9 mouse cellular contexts compared by ENCODE assay signal in genomic region chr9:25592355-25592955, GRCm38 (mm10).
A peak's percentile ranks its signal among the peaks of the same experiment; 100 is the strongest.
DNase-seq lines count a peak whose midpoint lies in the region; ATAC-seq and TF ChIP-seq lines count a peak whose summit lies in the region.
"Had no signal": no experiment of that assay in that cellular context is flagged by ENCODE, and none has a peak within 500 bp of the region (broad histone marks: within the 10 kb centered on the region; RNA-seq: fewer than 3 reads in every experiment).

No protein-coding gene starts in this region.

- H3K4me1 ChIP-seq in forebrain, embryonic 14.5 days (ENCODE audit: control insufficient read depth, insufficient read depth, low read length): no peaks in the 10 kb centered on the region
- H3K4me1 ChIP-seq in forebrain, embryonic 10.5 days: peaks cover 18% of the 10 kb centered on the region
- H3K4me1 ChIP-seq in MEL (ENCODE audit: control insufficient read depth in 1 of 2, insufficient read depth in 2 of 2, low read length in 2 of 2): peaks cover 0 to 11% of the 10 kb centered on the region in 2 experiments; a peak in 3 of 4 replicates
- 0 out of 2 replicates have a peak, but pooled peaks cover 5% of the 10 kb centered on the region for H3K4me1 ChIP-seq in hindbrain, embryonic 13.5 days (replicated peaks)
- H3K4me1 ChIP-seq in liver, embryonic 13.5 days (replicated peaks): peaks cover 17% of the 10 kb centered on the region

- no peak for TF ChIP-seq RAD21 in MEL (IDR thresholded peaks at IDR 0.05; ENCODE audit: low read depth, low read length)

- no peak for TF ChIP-seq CTCF in MEL (IDR thresholded peaks at IDR 0.05 in 2 of 3, conservative IDR thresholded peaks at IDR 0.05 in 1 of 3; ENCODE audit: control insufficient read depth in 1 of 3, insufficient read depth in 1 of 3, low read depth in 2 of 3, low read length in 3 of 3, poor library complexity in 1 of 3, severe bottlenecking in 1 of 3)

- H3K27ac ChIP-seq in forebrain, embryonic 14.5 days (ENCODE audit: low read depth, low read length): no peak overlapping the region
- no peak overlapping the region for H3K27ac ChIP-seq in forebrain, embryonic 10.5 days
- no peak overlapping the region for H3K27ac ChIP-seq in MEL (ENCODE audit: control insufficient read depth, low read depth, low read length)
- H3K27ac ChIP-seq in hindbrain, embryonic 13.5 days: no peak overlapping the region
- H3K27ac ChIP-seq in liver, embryonic 13.5 days: no peak overlapping the region
- H3K27ac ChIP-seq: stomach, embryonic 15.5 days had no signal

- no peaks in the 10 kb centered on the region for H3K27me3 ChIP-seq in forebrain, embryonic 14.5 days (replicated peaks; ENCODE audit: control insufficient read depth, insufficient read depth, low read length)
- H3K27me3 ChIP-seq in forebrain, embryonic 10.5 days (ENCODE audit: poor library complexity, severe bottlenecking): no peaks in the 10 kb centered on the region
- no peaks in the 10 kb centered on the region for H3K27me3 ChIP-seq in MEL (ENCODE audit: control insufficient read depth in 1 of 2, insufficient read depth in 2 of 2, low read length in 2 of 2)
- H3K27me3 ChIP-seq in hindbrain, embryonic 13.5 days: no peaks in the 10 kb centered on the region
- no peaks in the 10 kb centered on the region for H3K27me3 ChIP-seq in liver, embryonic 13.5 days
- H3K27me3 ChIP-seq: stomach, embryonic 15.5 days had no signal

- no peak overlapping the region for H3K4me2 ChIP-seq in forebrain, embryonic 14.5 days (ENCODE audit: low read length)
- H3K4me2 ChIP-seq in hindbrain, embryonic 13.5 days: no peak overlapping the region
- no peak overlapping the region for H3K4me2 ChIP-seq in liver, embryonic 13.5 days

- TF ChIP-seq POLR2A in MEL (IDR thresholded peaks at IDR 0.05; ENCODE audit: control insufficient read depth in 1 of 2, insufficient read depth in 1 of 2, low read depth in 1 of 2, low read length in 2 of 2, poor library complexity in 1 of 2): no peak

- DNase-seq in forebrain, embryonic 14.5 days (ENCODE audit: low spot score): no peak
- no peak for DNase-seq in forebrain, embryonic 10.5 days (ENCODE audit: extremely low spot score, low spot score)
- DNase-seq in MEL (ENCODE audit: low read depth, low spot score): peak; percentile 38
- DNase-seq in liver, embryonic 13.5 days: no peak
- no peak for DNase-seq in cerebellum, postnatal 36 days
- DNase-seq in frontal cortex, adult 2 months (ENCODE audit: extremely low spot score in 1 of 2, low spot score in 1 of 2): no peak
- DNase-seq in urinary bladder, postnatal 10 days (ENCODE audit: low spot score): no peak

- no peaks in the 10 kb centered on the region for H3K79me2 ChIP-seq in MEL (ENCODE audit: control insufficient read depth, insufficient read depth, low read length, poor library complexity)

- peak; percentile 71; the same call in 1 of the 2 replicates for ATAC-seq in forebrain, embryonic 14.5 days
- ATAC-seq in hindbrain, embryonic 13.5 days (ENCODE audit: low FRiP score): 0 out of 2 replicates have a peak, but pooled peaks have one; percentile 21
- peak; percentile 2; the same call in 1 of the 2 replicates for ATAC-seq in liver, embryonic 13.5 days (ENCODE audit: low read depth)

- no peak overlapping the region for H3K9ac ChIP-seq in forebrain, embryonic 14.5 days (ENCODE audit: low read length)
- H3K9ac ChIP-seq in MEL (ENCODE audit: control insufficient read depth, low read depth, low read length, poor library complexity, severe bottlenecking): peak overlapping the region; percentile 16; the same call in 1 of the 2 replicates
- H3K9ac ChIP-seq in hindbrain, embryonic 13.5 days: no peak overlapping the region
- H3K9ac ChIP-seq in liver, embryonic 13.5 days: no peak overlapping the region
- H3K9ac ChIP-seq: stomach, embryonic 15.5 days had no signal

- H3K4me3 ChIP-seq in forebrain, embryonic 14.5 days (ENCODE audit: low read depth, low read length): no peak overlapping the region
- no peak overlapping the region for H3K4me3 ChIP-seq in forebrain, embryonic 10.5 days
- H3K4me3 ChIP-seq in MEL (ENCODE audit: control insufficient read depth in 1 of 2, insufficient read depth in 1 of 2, low read depth in 2 of 2, low read length in 2 of 2): peak overlapping the region; percentile 16 to 31; a peak in 1 of 4 replicates
- no peak overlapping the region for H3K4me3 ChIP-seq in hindbrain, embryonic 13.5 days
- H3K4me3 ChIP-seq in liver, embryonic 13.5 days (replicated peaks): no peak overlapping the region

- 0 out of 2 replicates have a peak, but pooled peaks cover 3% of the 10 kb centered on the region for H3K36me3 ChIP-seq in forebrain, embryonic 14.5 days (ENCODE audit: control insufficient read depth, insufficient read depth, low read length)
- peaks cover 4% of the 10 kb centered on the region; the same call in 1 of the 2 replicates for H3K36me3 ChIP-seq in forebrain, embryonic 10.5 days (replicated peaks)
- H3K36me3 ChIP-seq in MEL (ENCODE audit: control insufficient read depth in 1 of 2, insufficient read depth in 2 of 2, low read length in 2 of 2): peaks cover 0 to 8% of the 10 kb centered on the region in 2 experiments; a peak in 2 of 4 replicates
- no peaks in the 10 kb centered on the region for H3K36me3 ChIP-seq in hindbrain, embryonic 13.5 days
- no peaks in the 10 kb centered on the region for H3K36me3 ChIP-seq in liver, embryonic 13.5 days
- H3K36me3 ChIP-seq: stomach, embryonic 15.5 days had no signal

- H3K9me3 ChIP-seq in forebrain, embryonic 14.5 days (replicated peaks; ENCODE audit: control insufficient read depth, low read length): no peaks in the 10 kb centered on the region
- H3K9me3 ChIP-seq in forebrain, embryonic 10.5 days: no peaks in the 10 kb centered on the region
- no peaks in the 10 kb centered on the region for H3K9me3 ChIP-seq in MEL (replicated peaks; ENCODE audit: insufficient read depth, low read length)
- no peaks in the 10 kb centered on the region for H3K9me3 ChIP-seq in hindbrain, embryonic 13.5 days
- H3K9me3 ChIP-seq in liver, embryonic 13.5 days (replicated peaks): no peaks in the 10 kb centered on the region
- H3K9me3 ChIP-seq: stomach, embryonic 15.5 days had no signal

- WGBS in forebrain, embryonic 14.5 days: 67% methylated on average over 4 of the region's 4 CpGs
- WGBS in forebrain, embryonic 10.5 days: 75% methylated on average over 4 of the region's 4 CpGs
- 64% methylated on average over 4 of the region's 4 CpGs for WGBS in hindbrain, embryonic 13.5 days
- WGBS in liver, embryonic 13.5 days (ENCODE audit: insufficient replicate concordance): 37% methylated on average over 4 of the region's 4 CpGs

- TF ChIP-seq EP300 in MEL (IDR thresholded peaks at IDR 0.05; ENCODE audit: low read depth in 1 of 2, low read length in 2 of 2): no peak

TF ChIP-seq in MEL, 35 proteins besides CTCF, POLR2A, EP300 and RAD21:
- TF ChIP-seq TCF12 (IDR thresholded peaks at IDR 0.05; ENCODE audit: low read depth, low read length): no peak
- TF ChIP-seq NELFE (IDR thresholded peaks at IDR 0.05; ENCODE audit: low read depth, low read length): 0 out of 2 replicates have a peak, but pooled peaks have one; percentile 6
- TF ChIP-seq ELF1 (IDR thresholded peaks at IDR 0.05; ENCODE audit: low read depth, low read length): no peak; the same call in 1 of the 2 replicates
- TF ChIP-seq USF2 (IDR thresholded peaks at IDR 0.05; ENCODE audit: borderline replicate concordance in 1 of 2, insufficient read depth in 1 of 2, low read depth in 1 of 2, low read length in 2 of 2): no peak
- TF ChIP-seq ZMIZ1 (IDR thresholded peaks at IDR 0.05; ENCODE audit: low read depth, low read length): no peak
- no peak for TF ChIP-seq RCOR1 (IDR thresholded peaks at IDR 0.05; ENCODE audit: low read depth, low read length)
- TF ChIP-seq CHD2 (IDR thresholded peaks at IDR 0.05; ENCODE audit: low read length): no peak
- TF ChIP-seq TBP (IDR thresholded peaks at IDR 0.05; ENCODE audit: low read depth, low read length): no peak

Comparison
In these comparisons a context has a peak if more than half of its experiments do, and no peak if none do; other contexts are left out.
1. ATAC-seq: peak in every context shown above with its lines; median percentile 71 in forebrain, embryonic 14.5 days; 21 in hindbrain, embryonic 13.5 days; 2 in liver, embryonic 13.5 days.
2. H3K4me3 ChIP-seq: peak in MEL (2 of 2); none in forebrain, embryonic 14.5 days (single experiment), forebrain, embryonic 10.5 days (single experiment), hindbrain, embryonic 13.5 days (single experiment) and liver, embryonic 13.5 days (single experiment).